Mouse (Mus musculus) small intestine, adult 2 months (tissue): Measurements from ENCODE around the gene Stxbp6.

Experiments
- CTCF ChIP-seq: fragments of 200-500 bp; IDR thresholded peaks from 2 replicates; pipeline ENCODE4 v1.5.1; 2012; ENCODE audit warnings: low read depth, mild to moderate bottlenecking, control low read depth, inconsistent platforms, low read length, moderate library complexity, mixed read lengths; ENCODE audit not compliant: insufficient replicate concordance, insufficient read length; ENCODE audit errors: extremely low read depth
- POLR2A ChIP-seq: fragments of 200-500 bp; IDR thresholded peaks from 2 replicates; pipeline ENCODE4 v1.6.1; 2012; ENCODE audit warnings: low read depth, mild to moderate bottlenecking, control low read depth, inconsistent platforms, low read length, moderate library complexity

DNA sequence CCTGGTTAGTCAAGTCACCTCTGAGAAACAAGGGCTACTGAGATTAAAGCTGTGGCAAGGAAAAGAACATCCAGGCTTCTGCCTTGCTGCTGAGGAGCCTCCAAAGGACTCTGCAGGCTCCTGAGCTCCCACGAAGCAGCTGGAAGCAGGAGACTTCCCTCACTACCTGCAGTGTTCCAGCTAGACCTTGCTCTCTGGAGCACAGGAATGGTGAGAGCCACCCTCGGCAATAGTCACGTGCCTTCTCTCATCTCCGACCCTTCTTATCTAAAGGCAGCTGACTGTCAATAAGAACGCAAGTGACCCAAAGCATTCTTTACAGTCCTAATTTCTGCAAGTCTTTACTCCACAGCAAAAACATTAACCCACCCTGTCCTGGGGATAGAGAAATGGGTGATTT lies 13.2 kb downstream of the Stxbp6 start:
- TF ChIP-seq CTCF, result no peak
- no peak for TF ChIP-seq POLR2A
